Mouse (Mus musculus): ENCODE measurements around the gene D430042O09Rik. TPM values are rescaled to one million over a fixed set of nuclear protein-coding genes. Genes with fewer than 3 reads are reported as not detected.
A peak's percentile ranks its signal among the peaks of the same experiment; 100 is the strongest.

Gene D430042O09Rik
- polyA plus RNA-seq, 1 experiment from 2014 or later, result 5.3 TPM

GRCm38 (mm10) chr7:125878040-125878439, 170.4 kb downstream of the D430042O09Rik start:
- H3K27ac ChIP-seq (ENCODE audit: low read depth, low read length), result no peak overlapping the region
- no peak overlapping the region for H3K4me2 ChIP-seq (ENCODE audit: low read length)
- no peak overlapping the region for H3K9ac ChIP-seq (ENCODE audit: low read length)
- no peak overlapping the region for H3K4me3 ChIP-seq (ENCODE audit: low read depth, low read length)
- H3K36me3 ChIP-seq (ENCODE audit: control insufficient read depth, insufficient read depth, low read length), result no peaks in the 10 kb centered on the region
- WGBS, result 77% methylated on average over 4 of the region's 4 CpGs
- H3K4me1 ChIP-seq (ENCODE audit: control insufficient read depth, insufficient read depth, low read length), result no peaks in the 10 kb centered on the region
- no peak for ATAC-seq
- DNase-seq (ENCODE audit: low spot score), result no peak
- H3K9me3 ChIP-seq (replicated peaks; ENCODE audit: control insufficient read depth, low read length), result no peaks in the 10 kb centered on the region
- no peaks in the 10 kb centered on the region for H3K27me3 ChIP-seq (replicated peaks; ENCODE audit: control insufficient read depth, insufficient read depth, low read length)

GRCm38 (mm10) chr7:125883232-125883631, 175.5 kb downstream of the D430042O09Rik start:
- DNase-seq (ENCODE audit: low spot score) (no peak), ATAC-seq (no peak)
- no peak overlapping the region for H3K9ac ChIP-seq (ENCODE audit: low read length)
- no peak overlapping the region for H3K27ac ChIP-seq (ENCODE audit: low read depth, low read length)
- WGBS, result 91% methylated on average over 2 of the region's 2 CpGs
- H3K9me3 ChIP-seq (replicated peaks; ENCODE audit: control insufficient read depth, low read length), result no peaks in the 10 kb centered on the region
- H3K4me2 ChIP-seq (ENCODE audit: low read length), result no peak overlapping the region
- peaks cover 3% of the 10 kb centered on the region; the same call in 1 of the 2 replicates for H3K4me1 ChIP-seq (ENCODE audit: control insufficient read depth, insufficient read depth, low read length)
- no peak overlapping the region for H3K4me3 ChIP-seq (ENCODE audit: low read depth, low read length)
- H3K36me3 ChIP-seq (ENCODE audit: control insufficient read depth, insufficient read depth, low read length), result no peaks in the 10 kb centered on the region
- H3K27me3 ChIP-seq (replicated peaks; ENCODE audit: control insufficient read depth, insufficient read depth, low read length), result no peaks in the 10 kb centered on the region

- H3K4me1 ChIP-seq (ENCODE audit: control insufficient read depth, insufficient read depth, low read length), result peaks cover 3% of the 10 kb centered on the region; the same call in 1 of the 2 replicates
- no peak overlapping the region for H3K9ac ChIP-seq (ENCODE audit: low read length)
- no peaks in the 10 kb centered on the region for H3K27me3 ChIP-seq (replicated peaks; ENCODE audit: control insufficient read depth, insufficient read depth, low read length)
- WGBS, result 63% methylated on average over 4 of the region's 4 CpGs
- H3K36me3 ChIP-seq (ENCODE audit: control insufficient read depth, insufficient read depth, low read length), result no peaks in the 10 kb centered on the region
- H3K9me3 ChIP-seq (replicated peaks; ENCODE audit: control insufficient read depth, low read length), result no peaks in the 10 kb centered on the region
- H3K4me2 ChIP-seq (ENCODE audit: low read length), result no peak overlapping the region
- DNase-seq (ENCODE audit: low spot score), result peak; percentile 27
- ATAC-seq, result peak; percentile 32; the same call in 1 of the 2 replicates
- no peak overlapping the region for H3K4me3 ChIP-seq (ENCODE audit: low read depth, low read length)
- H3K27ac ChIP-seq (ENCODE audit: low read depth, low read length), result no peak overlapping the region
Measured at GRCm38 (mm10) chr7:125886116-125886680, 178.5 kb downstream of the D430042O09Rik start.

- Histone ChIP-seq H3K27me3 (replicated peaks; ENCODE audit: control insufficient read depth, insufficient read depth, low read length) (no peaks in the 10 kb centered on the region), H3K4me1 (ENCODE audit: control insufficient read depth, insufficient read depth, low read length) (peaks cover 3% of the 10 kb centered on the region; the same call in 1 of the 2 replicates), H3K9me3 (replicated peaks; ENCODE audit: control insufficient read depth, low read length) (no peaks in the 10 kb centered on the region), H3K9ac (ENCODE audit: low read length) (no peak overlapping the region), H3K36me3 (ENCODE audit: control insufficient read depth, insufficient read depth, low read length) (no peaks in the 10 kb centered on the region), H3K4me2 (ENCODE audit: low read length) (no peak overlapping the region), H3K4me3 (ENCODE audit: low read depth, low read length) (no peak overlapping the region), H3K27ac (ENCODE audit: low read depth, low read length) (no peak overlapping the region)
- no peak for ATAC-seq
- WGBS, result 80% methylated on average over 4 of the region's 4 CpGs
- no peak for DNase-seq (ENCODE audit: low spot score)
Measured at GRCm38 (mm10) chr7:125887124-125887523, 179.4 kb downstream of the D430042O09Rik start.

DNA sequence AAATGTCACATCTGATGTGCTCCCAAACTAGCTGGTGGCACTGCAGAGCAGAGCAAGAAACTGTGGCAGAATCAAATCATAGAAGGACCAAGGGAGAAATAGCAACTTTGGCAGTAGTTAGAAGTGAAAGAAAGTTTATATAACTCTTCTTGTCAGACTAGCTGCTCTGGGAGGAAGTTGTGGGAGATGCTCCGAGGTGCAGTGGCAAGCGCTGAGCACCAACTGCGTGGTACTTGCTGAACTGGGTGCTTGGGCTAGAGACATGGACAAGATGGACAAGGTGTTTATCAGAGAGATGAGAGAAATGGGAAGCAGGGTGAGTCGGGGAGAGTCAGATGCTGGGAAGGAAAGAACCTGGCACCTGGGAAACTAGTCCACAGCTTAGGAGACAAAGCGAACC, 180.1 kb downstream of the D430042O09Rik start:
- DNase-seq (ENCODE audit: low spot score), result no peak
- Histone ChIP-seq H3K27ac (ENCODE audit: low read depth, low read length) (no peak overlapping the region), H3K4me3 (ENCODE audit: low read depth, low read length) (no peak overlapping the region), H3K9me3 (replicated peaks; ENCODE audit: control insufficient read depth, low read length) (no peaks in the 10 kb centered on the region), H3K9ac (ENCODE audit: low read length) (no peak overlapping the region), H3K4me1 (ENCODE audit: control insufficient read depth, insufficient read depth, low read length) (peaks cover 3% of the 10 kb centered on the region; the same call in 1 of the 2 replicates), H3K4me2 (ENCODE audit: low read length) (no peak overlapping the region), H3K27me3 (replicated peaks; ENCODE audit: control insufficient read depth, insufficient read depth, low read length) (no peaks in the 10 kb centered on the region), H3K36me3 (ENCODE audit: control insufficient read depth, insufficient read depth, low read length) (no peaks in the 10 kb centered on the region)
- WGBS, result 89% methylated on average over 5 of the region's 5 CpGs
- ATAC-seq, result no peak

DNA sequence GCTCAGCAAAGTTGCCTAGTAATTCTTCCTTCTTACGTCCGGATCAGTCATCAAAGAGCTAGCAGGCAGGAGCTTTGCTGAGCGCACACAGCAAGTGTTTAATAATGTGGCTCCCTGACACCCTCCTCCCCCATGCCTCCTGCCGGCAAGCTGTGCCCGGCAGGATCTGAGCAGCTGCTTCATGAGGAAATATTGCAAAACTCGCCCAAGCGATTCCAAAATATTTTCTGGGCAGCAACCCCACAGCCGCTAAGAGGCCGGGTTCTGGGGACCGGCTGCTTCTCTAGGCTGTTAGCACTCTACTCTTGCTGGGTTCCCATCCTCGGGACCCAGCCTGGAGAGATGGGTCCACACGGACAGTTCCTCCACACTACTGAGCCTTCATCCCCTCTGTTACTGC, 180.7 kb downstream of the D430042O09Rik start:
- H3K9me3 ChIP-seq (replicated peaks; ENCODE audit: control insufficient read depth, low read length), result no peaks in the 10 kb centered on the region
- no peak overlapping the region for H3K9ac ChIP-seq (ENCODE audit: low read length)
- peak; percentile 47 for DNase-seq (ENCODE audit: low spot score)
- peaks cover 3% of the 10 kb centered on the region; the same call in 1 of the 2 replicates for H3K4me1 ChIP-seq (ENCODE audit: control insufficient read depth, insufficient read depth, low read length)
- H3K4me2 ChIP-seq (ENCODE audit: low read length), result no peak overlapping the region
- no peak overlapping the region for H3K27ac ChIP-seq (ENCODE audit: low read depth, low read length)
- ATAC-seq, result no peak
- no peak overlapping the region for H3K4me3 ChIP-seq (ENCODE audit: low read depth, low read length)
- H3K27me3 ChIP-seq (replicated peaks; ENCODE audit: control insufficient read depth, insufficient read depth, low read length), result no peaks in the 10 kb centered on the region
- 60% methylated on average over 12 of the region's 12 CpGs for WGBS
- H3K36me3 ChIP-seq (ENCODE audit: control insufficient read depth, insufficient read depth, low read length), result no peaks in the 10 kb centered on the region

- no peak overlapping the region for H3K4me2 ChIP-seq (ENCODE audit: low read length)
- no peaks in the 10 kb centered on the region for H3K9me3 ChIP-seq (replicated peaks; ENCODE audit: control insufficient read depth, low read length)
- no peaks in the 10 kb centered on the region for H3K4me1 ChIP-seq (ENCODE audit: control insufficient read depth, insufficient read depth, low read length)
- H3K9ac ChIP-seq (ENCODE audit: low read length), result no peak overlapping the region
- no peak for DNase-seq (ENCODE audit: low spot score)
- no peaks in the 10 kb centered on the region for H3K27me3 ChIP-seq (replicated peaks; ENCODE audit: control insufficient read depth, insufficient read depth, low read length)
- H3K27ac ChIP-seq (ENCODE audit: low read depth, low read length), result no peak overlapping the region
- no peak for ATAC-seq
- no peak overlapping the region for H3K4me3 ChIP-seq (ENCODE audit: low read depth, low read length)
- no peaks in the 10 kb centered on the region for H3K36me3 ChIP-seq (ENCODE audit: control insufficient read depth, insufficient read depth, low read length)
- 92% methylated on average over 5 of the region's 5 CpGs for WGBS
Measured at GRCm38 (mm10) chr7:125893621-125894020, 185.9 kb downstream of the D430042O09Rik start.

DNA sequence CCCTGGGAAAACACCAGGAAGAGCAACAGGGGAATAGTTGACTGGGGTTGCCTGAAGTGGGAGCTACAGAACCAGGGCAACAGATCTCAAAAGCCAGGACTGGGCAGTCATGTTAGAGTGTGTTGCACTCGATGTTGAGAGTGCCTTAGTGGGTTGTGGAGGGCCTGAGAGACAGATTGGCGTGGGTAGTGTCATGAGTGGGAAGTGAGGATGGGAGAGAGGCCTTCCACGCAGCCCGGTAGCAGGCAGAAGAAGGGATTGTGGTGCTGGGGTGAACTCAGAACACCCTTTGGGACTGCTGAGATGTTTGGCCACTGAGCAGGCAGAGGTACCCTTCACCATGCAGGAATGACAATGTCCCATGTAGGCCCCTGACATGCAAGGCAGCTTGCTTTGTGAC, 189.4 kb downstream of the D430042O09Rik start:
- Histone ChIP-seq H3K4me2 (ENCODE audit: low read length) (no peak overlapping the region), H3K27ac (ENCODE audit: low read depth, low read length) (no peak overlapping the region), H3K4me1 (ENCODE audit: control insufficient read depth, insufficient read depth, low read length) (no peaks in the 10 kb centered on the region), H3K4me3 (ENCODE audit: low read depth, low read length) (no peak overlapping the region), H3K9ac (ENCODE audit: low read length) (no peak overlapping the region), H3K27me3 (replicated peaks; ENCODE audit: control insufficient read depth, insufficient read depth, low read length) (no peaks in the 10 kb centered on the region), H3K36me3 (ENCODE audit: control insufficient read depth, insufficient read depth, low read length) (no peaks in the 10 kb centered on the region), H3K9me3 (replicated peaks; ENCODE audit: control insufficient read depth, low read length) (no peaks in the 10 kb centered on the region)
- no peak for ATAC-seq
- 87% methylated on average over 4 of the region's 4 CpGs for WGBS
- DNase-seq (ENCODE audit: low spot score), result no peak

GRCm38 (mm10) chr7:125899036-125899435, 191.3 kb downstream of the D430042O09Rik start:
- no peaks in the 10 kb centered on the region for H3K27me3 ChIP-seq (replicated peaks; ENCODE audit: control insufficient read depth, insufficient read depth, low read length)
- no peak for DNase-seq (ENCODE audit: low spot score)
- no peak overlapping the region for H3K9ac ChIP-seq (ENCODE audit: low read length)
- H3K27ac ChIP-seq (ENCODE audit: low read depth, low read length), result no peak overlapping the region
- H3K4me3 ChIP-seq (ENCODE audit: low read depth, low read length), result no peak overlapping the region
- ATAC-seq, result no peak
- H3K4me1 ChIP-seq (ENCODE audit: control insufficient read depth, insufficient read depth, low read length), result no peaks in the 10 kb centered on the region
- H3K36me3 ChIP-seq (ENCODE audit: control insufficient read depth, insufficient read depth, low read length), result no peaks in the 10 kb centered on the region
- 65% methylated on average over 7 of the region's 7 CpGs for WGBS
- H3K9me3 ChIP-seq (replicated peaks; ENCODE audit: control insufficient read depth, low read length), result no peaks in the 10 kb centered on the region
- H3K4me2 ChIP-seq (ENCODE audit: low read length), result no peak overlapping the region

Data from forebrain, embryonic 14.5 days (tissue).